Mouse (Mus musculus): ENCODE measurements at regions not wholly inside any gene's neighbourhood (a gene's known extent, or its start where the extent isn't known, plus 50 kb on each side); places are given as distances from the start of the nearest gene placed in this dataset.

DNA sequence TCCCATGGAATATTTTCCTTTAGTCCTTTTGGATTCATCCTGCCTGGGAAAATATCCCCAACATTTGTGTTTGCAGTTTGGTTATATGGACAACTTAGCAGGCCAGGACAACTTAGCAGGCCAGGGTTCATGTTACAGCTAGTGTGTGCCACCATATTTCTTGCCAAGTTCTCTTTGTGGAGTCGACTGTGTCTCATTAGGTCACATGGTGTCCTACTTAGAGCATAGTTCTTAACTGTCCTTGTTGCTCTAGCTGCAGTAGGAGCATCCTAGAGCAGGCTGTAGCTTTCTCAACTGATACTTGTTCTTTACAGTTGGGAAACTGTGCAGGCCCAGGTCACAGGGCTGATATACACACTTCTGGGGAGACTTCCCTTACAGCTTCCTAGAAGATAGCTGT lies 126.4 kb upstream of the Sox11 start:
- no peaks in the 10 kb centered on the region for H3K9me3 ChIP-seq (ENCODE audit: control insufficient read depth, low read length)
- DNase-seq (ENCODE audit: low spot score) = no peak
- no peak for ATAC-seq (ENCODE audit: low read depth)
- no peak overlapping the region for H3K9ac ChIP-seq (ENCODE audit: low read depth, low read length)
- H3K4me3 ChIP-seq (ENCODE audit: low read depth, low read length) = no peak overlapping the region
- H3K4me2 ChIP-seq (ENCODE audit: low read depth, low read length) = no peak overlapping the region
- peaks cover 11% of the 10 kb centered on the region for H3K4me1 ChIP-seq (ENCODE audit: control insufficient read depth, insufficient read depth, low read length)
- WGBS = 36% methylated on average over 1 of the region's 1 CpGs
- no peaks in the 10 kb centered on the region for H3K27me3 ChIP-seq (replicated peaks; ENCODE audit: control insufficient read depth, insufficient read depth, low read length)
- H3K36me3 ChIP-seq (ENCODE audit: control insufficient read depth, insufficient read depth, low read length) = no peaks in the 10 kb centered on the region
- no peak overlapping the region for H3K27ac ChIP-seq (replicated peaks; ENCODE audit: low read depth, low read length)

DNA sequence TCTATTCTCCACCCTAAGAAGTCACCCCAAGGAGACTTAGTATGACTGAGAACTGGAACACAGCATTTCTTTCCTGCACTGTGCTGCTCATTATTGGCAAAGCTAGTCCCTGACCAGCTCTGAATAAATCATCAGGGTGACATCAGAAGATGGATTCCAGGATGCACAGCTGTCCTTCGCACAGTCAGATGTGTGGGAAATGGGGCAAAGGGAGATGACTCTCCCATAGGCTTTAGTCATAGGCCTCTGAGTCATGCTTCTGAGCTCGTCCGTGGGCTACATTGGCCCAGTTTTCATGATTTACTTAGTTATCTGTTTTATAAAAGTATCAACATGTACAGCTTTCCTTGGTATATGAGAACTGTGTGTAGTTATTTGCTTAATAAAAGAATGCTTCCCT lies 125.8 kb upstream of the Sox11 start:
- 84% methylated on average over 3 of the region's 3 CpGs for WGBS
- Histone ChIP-seq H3K4me1 (ENCODE audit: control insufficient read depth, insufficient read depth, low read length) (peaks cover 11% of the 10 kb centered on the region), H3K9ac (ENCODE audit: low read depth, low read length) (no peak overlapping the region), H3K27me3 (replicated peaks; ENCODE audit: control insufficient read depth, insufficient read depth, low read length) (no peaks in the 10 kb centered on the region), H3K4me3 (ENCODE audit: low read depth, low read length) (no peak overlapping the region), H3K4me2 (ENCODE audit: low read depth, low read length) (no peak overlapping the region), H3K36me3 (ENCODE audit: control insufficient read depth, insufficient read depth, low read length) (no peaks in the 10 kb centered on the region), H3K9me3 (ENCODE audit: control insufficient read depth, low read length) (no peaks in the 10 kb centered on the region), H3K27ac (replicated peaks; ENCODE audit: low read depth, low read length) (no peak overlapping the region)
- no peak for DNase-seq (ENCODE audit: low spot score)
- ATAC-seq (ENCODE audit: low read depth) = no peak

DNA sequence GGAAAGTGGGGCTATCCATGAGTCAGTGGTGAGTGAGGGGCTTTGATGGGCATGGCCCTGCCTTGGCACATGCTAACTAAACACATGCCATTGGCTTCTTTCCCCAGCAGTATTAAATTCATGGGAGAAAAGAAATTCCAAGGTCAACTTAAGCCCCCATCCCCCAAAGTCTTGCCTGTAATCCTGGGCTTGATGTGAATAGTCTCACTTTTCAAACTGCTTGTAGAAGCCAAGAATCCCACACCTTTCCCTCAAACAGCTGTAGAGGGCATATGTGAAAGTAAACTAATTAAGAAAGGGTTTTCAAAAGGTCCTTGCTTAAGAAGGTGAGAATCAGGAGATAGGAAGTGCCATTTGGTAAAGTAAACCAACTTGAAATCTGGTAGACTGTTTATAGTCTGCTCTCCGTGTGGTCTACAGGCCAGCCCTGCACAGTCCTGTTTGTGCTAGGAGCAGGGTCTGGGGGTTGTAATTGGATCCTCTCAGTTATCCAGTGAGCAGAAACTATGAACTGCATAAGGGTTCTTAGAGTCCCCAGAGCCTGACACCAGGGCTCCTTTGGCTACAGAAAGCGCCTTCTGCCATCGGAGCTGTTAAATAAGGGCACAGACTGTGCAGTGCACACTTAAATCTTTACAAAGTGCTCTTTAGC lies 123.3 kb upstream of the Sox11 start:
- no peaks in the 10 kb centered on the region for H3K36me3 ChIP-seq (ENCODE audit: control insufficient read depth, insufficient read depth, low read length)
- WGBS = 17% methylated on average over 3 of the region's 3 CpGs
- H3K9me3 ChIP-seq (ENCODE audit: control insufficient read depth, low read length) = no peaks in the 10 kb centered on the region
- H3K27ac ChIP-seq (replicated peaks; ENCODE audit: low read depth, low read length) = no peak overlapping the region
- ATAC-seq (ENCODE audit: low read depth) (0 out of 2 replicates have a peak, but pooled peaks have one; percentile 70), DNase-seq (ENCODE audit: low spot score) (peak; percentile 56)
- no peak overlapping the region for H3K9ac ChIP-seq (ENCODE audit: low read depth, low read length)
- no peak overlapping the region for H3K4me3 ChIP-seq (ENCODE audit: low read depth, low read length)
- H3K27me3 ChIP-seq (replicated peaks; ENCODE audit: control insufficient read depth, insufficient read depth, low read length) = no peaks in the 10 kb centered on the region
- H3K4me1 ChIP-seq (ENCODE audit: control insufficient read depth, insufficient read depth, low read length) = peaks cover 11% of the 10 kb centered on the region
- no peak overlapping the region; the same call in 1 of the 2 replicates for H3K4me2 ChIP-seq (ENCODE audit: low read depth, low read length)

- no peak for DNase-seq (ENCODE audit: low spot score)
- H3K4me2 ChIP-seq (ENCODE audit: low read depth, low read length) = no peak overlapping the region
- no peak overlapping the region for H3K27ac ChIP-seq (replicated peaks; ENCODE audit: low read depth, low read length)
- WGBS = 69% methylated on average over 4 of the region's 4 CpGs
- no peaks in the 10 kb centered on the region for H3K4me1 ChIP-seq (ENCODE audit: control insufficient read depth, insufficient read depth, low read length)
- H3K4me3 ChIP-seq (ENCODE audit: low read depth, low read length) = no peak overlapping the region
- peaks cover 19% of the 10 kb centered on the region for H3K9me3 ChIP-seq (ENCODE audit: control insufficient read depth, low read length)
- ATAC-seq (ENCODE audit: low read depth) = no peak
- H3K9ac ChIP-seq (ENCODE audit: low read depth, low read length) = no peak overlapping the region
- no peaks in the 10 kb centered on the region for H3K36me3 ChIP-seq (ENCODE audit: control insufficient read depth, insufficient read depth, low read length)
- H3K27me3 ChIP-seq (replicated peaks; ENCODE audit: control insufficient read depth, insufficient read depth, low read length) = no peaks in the 10 kb centered on the region
These were observed 116.3 kb upstream of the Sox11 start for GRCm38 (mm10) chr12:27458674-27459073.

DNA sequence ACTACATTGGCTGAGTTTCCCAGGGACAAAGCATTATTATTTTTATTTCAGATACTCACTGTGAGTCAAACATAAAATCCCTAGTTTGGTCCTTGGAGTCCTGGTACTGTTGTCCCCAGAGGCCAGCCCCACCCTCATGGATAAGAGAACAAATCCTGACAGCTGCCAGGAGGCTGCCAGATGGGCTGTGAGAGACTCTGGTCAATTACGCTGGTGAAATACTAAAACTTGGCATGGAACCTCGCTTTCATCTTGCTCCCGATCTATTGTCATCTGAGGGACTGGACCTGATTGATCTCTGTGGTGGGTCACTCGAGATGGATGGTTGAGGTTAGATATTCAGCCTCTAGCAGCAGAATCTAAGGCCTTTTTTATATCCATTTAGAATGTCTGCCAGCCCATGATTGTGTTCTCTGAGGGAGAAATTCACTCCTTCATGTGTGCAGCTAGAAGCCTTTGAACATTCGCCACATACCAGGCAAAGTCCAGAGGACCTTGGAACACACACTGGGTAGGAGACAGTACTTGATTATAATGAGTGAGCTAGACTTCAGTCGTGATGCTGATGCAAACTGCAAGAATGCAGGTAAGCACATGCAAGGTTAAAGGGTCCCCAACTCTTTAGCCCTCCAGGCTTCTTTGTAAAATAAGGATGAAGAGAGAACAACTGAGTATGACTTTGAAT lies 95.4 kb upstream of the Sox11 start:
- 41% methylated on average over 6 of the region's 6 CpGs for WGBS
- Histone ChIP-seq H3K4me2 (ENCODE audit: low read depth, low read length) (no peak overlapping the region), H3K27ac (replicated peaks; ENCODE audit: low read depth, low read length) (no peak overlapping the region), H3K36me3 (ENCODE audit: control insufficient read depth, insufficient read depth, low read length) (no peaks in the 10 kb centered on the region), H3K4me3 (ENCODE audit: low read depth, low read length) (no peak overlapping the region), H3K9me3 (ENCODE audit: control insufficient read depth, low read length) (no peaks in the 10 kb centered on the region), H3K27me3 (replicated peaks; ENCODE audit: control insufficient read depth, insufficient read depth, low read length) (no peaks in the 10 kb centered on the region), H3K9ac (ENCODE audit: low read depth, low read length) (no peak overlapping the region), H3K4me1 (ENCODE audit: control insufficient read depth, insufficient read depth, low read length) (no peaks in the 10 kb centered on the region)
- DNase-seq (ENCODE audit: low spot score) = peak; percentile 48
- ATAC-seq (ENCODE audit: low read depth) = no peak

DNA sequence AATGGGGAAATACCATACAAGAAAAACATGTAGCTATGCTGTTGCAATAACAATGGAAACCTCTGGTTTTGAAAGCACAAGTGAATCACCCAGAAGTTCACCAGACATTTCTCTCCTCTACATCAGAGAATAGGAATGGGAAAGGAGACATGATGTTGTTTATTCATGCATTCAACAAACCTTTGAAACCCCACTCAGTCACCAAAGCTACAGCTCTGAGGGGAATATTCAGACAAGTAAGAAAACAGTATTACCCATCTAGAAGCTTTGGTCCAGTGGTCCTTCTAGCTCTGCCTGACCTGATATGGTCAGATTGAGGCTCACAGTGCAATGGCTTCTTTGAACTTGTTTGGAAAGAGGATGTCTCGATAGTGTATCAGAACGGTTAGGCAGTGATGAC lies 89.0 kb upstream of the Sox11 start:
- H3K4me2 ChIP-seq (ENCODE audit: low read depth, low read length) = no peak overlapping the region; the same call in 1 of the 2 replicates
- WGBS = 57% methylated on average over 2 of the region's 2 CpGs
- ATAC-seq (ENCODE audit: low read depth) = no peak

DNA sequence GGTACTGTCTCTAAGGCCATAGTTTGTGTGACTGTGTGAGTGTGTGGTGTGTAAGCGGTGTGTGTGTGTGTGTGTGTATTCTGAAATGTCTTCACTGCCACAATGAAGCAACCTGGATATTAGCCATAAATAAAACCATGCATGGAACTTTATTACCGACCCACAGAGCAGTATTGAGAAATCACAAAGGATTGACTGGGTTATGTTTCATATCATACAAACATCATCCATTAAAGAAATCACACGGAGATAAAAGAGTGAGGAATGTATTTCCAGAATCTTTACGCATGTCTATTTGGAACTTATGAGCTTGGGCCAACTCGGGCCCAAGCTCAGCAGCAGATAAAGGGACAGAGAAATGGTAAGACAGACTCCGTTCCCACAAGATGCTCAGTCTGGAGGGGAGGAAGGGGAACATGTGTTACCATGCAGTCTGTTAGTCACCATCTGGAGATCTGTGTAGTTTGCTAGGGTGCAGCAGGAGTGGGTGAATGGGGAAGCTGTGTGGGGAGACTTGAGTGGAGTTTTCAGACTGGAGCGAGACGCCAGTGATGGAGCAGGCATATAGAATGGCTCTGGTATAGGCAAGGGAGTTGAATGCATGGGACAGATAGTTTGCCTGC lies 75.1 kb upstream of the Sox11 start:
- Histone ChIP-seq H3K4me2 (ENCODE audit: low read depth, low read length) (no peak overlapping the region), H3K4me3 (ENCODE audit: low read depth, low read length) (no peak overlapping the region), H3K27ac (replicated peaks; ENCODE audit: low read depth, low read length) (no peak overlapping the region), H3K27me3 (replicated peaks; ENCODE audit: control insufficient read depth, insufficient read depth, low read length) (no peaks in the 10 kb centered on the region), H3K9me3 (ENCODE audit: control insufficient read depth, low read length) (no peaks in the 10 kb centered on the region), H3K36me3 (ENCODE audit: control insufficient read depth, insufficient read depth, low read length) (no peaks in the 10 kb centered on the region), H3K4me1 (ENCODE audit: control insufficient read depth, insufficient read depth, low read length) (no peaks in the 10 kb centered on the region), H3K9ac (ENCODE audit: low read depth, low read length) (no peak overlapping the region)
- DNase-seq (ENCODE audit: low spot score) = no peak
- no peak for ATAC-seq (ENCODE audit: low read depth)
- 74% methylated on average over 8 of the region's 8 CpGs for WGBS

More for the DNA sequence above, 89.0 kb upstream of the Sox11 start:
- no peak overlapping the region for H3K4me3 ChIP-seq (ENCODE audit: low read depth, low read length)
- H3K27ac ChIP-seq (replicated peaks; ENCODE audit: low read depth, low read length) = no peak overlapping the region
- H3K9ac ChIP-seq (ENCODE audit: low read depth, low read length) = no peak overlapping the region
- H3K9me3 ChIP-seq (ENCODE audit: control insufficient read depth, low read length) = peaks cover 4% of the 10 kb centered on the region; the same call in 1 of the 2 replicates
- no peaks in the 10 kb centered on the region for H3K4me1 ChIP-seq (ENCODE audit: control insufficient read depth, insufficient read depth, low read length)
- no peak for DNase-seq (ENCODE audit: low spot score)
- no peaks in the 10 kb centered on the region for H3K36me3 ChIP-seq (ENCODE audit: control insufficient read depth, insufficient read depth, low read length)
- H3K27me3 ChIP-seq (replicated peaks; ENCODE audit: control insufficient read depth, insufficient read depth, low read length) = no peaks in the 10 kb centered on the region

GRCm38 (mm10) chr12:27410555-27410954 lies 68.2 kb upstream of the Sox11 start:
- no peak overlapping the region for H3K4me2 ChIP-seq (ENCODE audit: low read depth, low read length)
- no peaks in the 10 kb centered on the region for H3K27me3 ChIP-seq (replicated peaks; ENCODE audit: control insufficient read depth, insufficient read depth, low read length)
- 0 out of 2 replicates have a peak, but pooled peaks cover 4% of the 10 kb centered on the region for H3K4me1 ChIP-seq (ENCODE audit: control insufficient read depth, insufficient read depth, low read length)
- H3K4me3 ChIP-seq (ENCODE audit: low read depth, low read length) = no peak overlapping the region
- H3K36me3 ChIP-seq (ENCODE audit: control insufficient read depth, insufficient read depth, low read length) = no peaks in the 10 kb centered on the region
- 36% methylated on average over 4 of the region's 4 CpGs for WGBS
- H3K9ac ChIP-seq (ENCODE audit: low read depth, low read length) = no peak overlapping the region
- DNase-seq (ENCODE audit: low spot score) = no peak
- no peak for ATAC-seq (ENCODE audit: low read depth)
- no peaks in the 10 kb centered on the region for H3K9me3 ChIP-seq (ENCODE audit: control insufficient read depth, low read length)
- H3K27ac ChIP-seq (replicated peaks; ENCODE audit: low read depth, low read length) = no peak overlapping the region
